Mouse (Mus musculus) left cerebral cortex, postnatal 10 days (tissue): ENCODE measurements around the gene Itga1. TPM values are rescaled to one million over a fixed set of nuclear protein-coding genes. Genes with fewer than 3 reads are reported as not detected.

Experiments used
- DNase-seq, 2 experiments: peaks; one replicate each; pipeline ENCODE4 v3.0.0; 2021 to 2022; ENCODE audit warnings: low spot score in 2 of 2, mixed read lengths in 1 of 2; ENCODE audit errors: extremely low spot score in 1 of 2
- intact Hi-C: fragments of 180-260 bp; cut with DNase I; formaldehyde crosslinking; loops from one replicate; pipeline ENCODE4 v1.15.1; 2025
- total RNA-seq, 2 experiments: library from RNA; stranded (reverse); gene quantifications; 2 replicates each; pipeline ENCODE4 v1.2.3; 2021

Gene Itga1
- total RNA-seq, 2 experiments from 2014 or later: 12.7 to 13.3 TPM

- intact Hi-C loops: no loop called here
- DNase-seq: peak in 1 of 2 experiments; percentile 35
These were observed 24.2 kb downstream of the Itga1 start for GRCm38 (mm10) chr13:115077346-115078134.

GRCm38 (mm10) chr13:115072386-115072785 lies 29.4 kb downstream of the Itga1 start:
- intact Hi-C loops: no loop called here
- DNase-seq: no peak

GRCm38 (mm10) chr13:115071431-115071830 lies 30.3 kb downstream of the Itga1 start:
- no peak for DNase-seq
- intact Hi-C loops: no loop called here

GRCm38 (mm10) chr13:115067968-115068330 lies 33.8 kb downstream of the Itga1 start:
- no peak for DNase-seq
- intact Hi-C loops: no loop called here

- no peak for DNase-seq
- intact Hi-C loops: no loop called here
These were observed 34.3 kb downstream of the Itga1 start for GRCm38 (mm10) chr13:115067324-115067967.

- no peak for DNase-seq
- intact Hi-C loops: no loop called here
These were observed 44.2 kb downstream of the Itga1 start for GRCm38 (mm10) chr13:115057555-115057954.

GRCm38 (mm10) chr13:115054783-115055182 lies 47.0 kb downstream of the Itga1 start:
- intact Hi-C loops: no loop called here
- DNase-seq: peak in 1 of 2 experiments; percentile 50

- intact Hi-C loops: no loop called here
- DNase-seq: peak in 1 of 2 experiments; percentile 68
These were observed 49.2 kb downstream of the Itga1 start for GRCm38 (mm10) chr13:115052568-115052967.

GRCm38 (mm10) chr13:115050660-115051559 lies 50.9 kb downstream of the Itga1 start:
- intact Hi-C loops: no loop called here
- no peak for DNase-seq

- intact Hi-C loops: no loop called here
These were observed 59.1 kb downstream of the Itga1 start for GRCm38 (mm10) chr13:115042652-115043051.

GRCm38 (mm10) chr13:115037304-115037703 lies 64.5 kb downstream of the Itga1 start:
- intact Hi-C loops: no loop called here
- no peak for DNase-seq

More at GRCm38 (mm10) chr13:115042652-115043051, 59.1 kb downstream of the Itga1 start:
- DNase-seq: no peak

GRCm38 (mm10) chr13:115035387-115035786 lies 66.4 kb downstream of the Itga1 start:
- intact Hi-C loops: no loop called here
- no peak for DNase-seq

GRCm38 (mm10) chr13:115033135-115033534 lies 68.6 kb downstream of the Itga1 start:
- DNase-seq: no peak
- intact Hi-C loops: no loop called here

- DNase-seq: no peak
- intact Hi-C loops: no loop called here
These were observed 70.4 kb downstream of the Itga1 start for GRCm38 (mm10) chr13:115031177-115032000.

GRCm38 (mm10) chr13:115025394-115025793 lies 76.4 kb downstream of the Itga1 start:
- DNase-seq: no peak
- intact Hi-C loops: no loop called here

GRCm38 (mm10) chr13:115022117-115022787 lies 79.5 kb downstream of the Itga1 start:
- no peak for DNase-seq
- intact Hi-C loops: no loop called here

GRCm38 (mm10) chr13:115021411-115021810 lies 80.4 kb downstream of the Itga1 start:
- intact Hi-C loops: no loop called here
- DNase-seq: no peak

GRCm38 (mm10) chr13:115020727-115021126 lies 81.0 kb downstream of the Itga1 start:
- intact Hi-C loops: no loop called here
- DNase-seq: no peak
